Mouse (Mus musculus) neutrophil, adult 5-6 weeks (primary cell): ENCODE results near the gene Gm1604a. TPM values are rescaled to one million over a fixed set of nuclear protein-coding genes. Genes with fewer than 3 reads are reported as not detected.
"Not testable (repeated sequence)": the region's sequence is repeated elsewhere in the genome, so short reads cannot be mapped to it uniquely, and the experiment has no call there.

Experiments used
- ATAC-seq: fragments of 151-379, 151-347 bp; 2 replicates; pipeline ENCODE4 v1.8.0; 2017; ENCODE audit warnings: mild to moderate bottlenecking, moderate TSS enrichment; ENCODE audit not compliant: insufficient number of reproducible peaks, poor library complexity, low FRiP score, severe bottlenecking; ENCODE audit errors: extremely low read depth
- total RNA-seq: library from RNA; stranded (forward); fragments of 200-1000 nt; gene quantifications from 2 replicates; pipeline ENCODE4 v1.2.3, GENCODE M21; 2017

Gm1604a gene
- total RNA-seq, 1 experiment from 2014 or later: not detected

DNA sequence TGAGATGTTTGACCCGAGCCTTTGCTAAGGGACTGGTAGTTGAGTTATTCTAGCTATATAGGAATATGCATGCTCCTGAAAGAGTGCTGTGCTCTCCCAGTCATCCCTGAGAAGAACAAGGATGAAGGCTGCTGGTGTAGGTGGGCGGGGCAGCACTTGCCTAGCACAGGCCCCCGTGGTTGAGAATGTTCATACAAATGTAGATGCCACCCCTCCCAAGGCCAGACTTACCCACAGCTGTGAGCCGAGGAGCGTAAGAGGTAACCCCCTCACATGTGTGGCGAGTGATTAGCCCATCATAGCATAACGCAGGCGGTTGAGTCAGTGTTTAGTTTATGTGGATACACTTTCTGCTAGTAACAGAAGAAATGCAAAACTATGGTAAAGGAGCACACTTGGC lies 109.9 kb downstream of the Gm1604a start:
- ATAC-seq: not testable (repeated sequence)

Other genes with a start within 250 kb of the Gm1604a start
- gene Ezr, start 242.8 kb upstream of the Gm1604a start, total RNA-seq: 651 and 692 TPM in 2 replicates
- 17.2 and 18.4 TPM in 2 replicates for gene Rsph3b, start 76.9 kb upstream of the Gm1604a start, total RNA-seq
- gene Tagap1, start 64.4 kb upstream of the Gm1604a start, total RNA-seq: 33.5 and 39.3 TPM in 2 replicates
- 302 and 381 TPM in 2 replicates for gene Rnaset2b, start 54.9 kb upstream of the Gm1604a start, total RNA-seq
- 2.6 and 2.9 TPM in 2 replicates for gene Gm49721, start 46.7 kb upstream of the Gm1604a start, total RNA-seq
- 9.5 and 9.7 TPM in 2 replicates for gene Rps6ka2, start 144.5 kb downstream of the Gm1604a start, total RNA-seq